In genomic region chr5:21813994-21814393, GRCm38 (mm10) we compare ENCODE assay signal across 10 mouse cellular contexts. TPM values are rescaled to one million over a fixed set of nuclear protein-coding genes. Genes with fewer than 3 reads are reported as not detected.
DNase-seq lines count a peak whose midpoint lies in the region; ATAC-seq and TF ChIP-seq lines count a peak whose summit lies in the region.
"Had no signal": no experiment of that assay in that cellular context is flagged by ENCODE, and none has a peak within 500 bp of the region (broad histone marks: within the 10 kb centered on the region; RNA-seq: fewer than 3 reads in every experiment).

No protein-coding gene starts in this region.

- no peak for TF ChIP-seq CTCF in thymus, adult 2 months (IDR thresholded peaks at IDR 0.05; ENCODE audit: borderline replicate concordance, control insufficient read depth, extremely low read depth, insufficient read depth, low read length, poor library complexity)
- peak; percentile 63 for TF ChIP-seq CTCF in brain, embryonic 14.5 days (IDR thresholded peaks at IDR 0.05; ENCODE audit: borderline replicate concordance, extremely low read depth, insufficient read depth, insufficient read length)

- 86% methylated on average over 1 of the region's 1 CpGs for WGBS in thymus, adult 2 months
- 52% methylated on average over 1 of the region's 1 CpGs for WGBS in hindbrain, embryonic 14.5 days

- H3K4me2 ChIP-seq in hindbrain, embryonic 14.5 days (replicated peaks): no peak overlapping the region
- H3K4me2 ChIP-seq: limb, embryonic 13.5 days had no signal

- no peak overlapping the region for H3K27ac ChIP-seq in thymus, adult 2 months (ENCODE audit: control insufficient read depth, insufficient read depth, low read length)
- no peak overlapping the region for H3K27ac ChIP-seq in hindbrain, embryonic 14.5 days
- H3K27ac ChIP-seq: limb, embryonic 13.5 days had no signal

- H3K4me1 ChIP-seq in thymus, adult 2 months (replicated peaks; ENCODE audit: control insufficient read depth, insufficient read depth, low read length): no peaks in the 10 kb centered on the region
- H3K4me1 ChIP-seq in hindbrain, embryonic 14.5 days (replicated peaks; ENCODE audit: control insufficient read depth, insufficient read depth, low read length): no peaks in the 10 kb centered on the region
- H3K4me1 ChIP-seq: limb, embryonic 13.5 days had no signal

- no peak for TF ChIP-seq POLR2A in thymus, adult 2 months (IDR thresholded peaks at IDR 0.05; ENCODE audit: control insufficient read depth, extremely low read depth, insufficient read depth, low read length, poor library complexity)
- no peak for TF ChIP-seq POLR2A in brain, embryonic 14.5 days (IDR thresholded peaks at IDR 0.05; ENCODE audit: borderline replicate concordance, extremely low read depth, insufficient read depth, insufficient read length, poor library complexity, severe bottlenecking)

- H3K36me3 ChIP-seq in thymus, adult 2 months (ENCODE audit: control insufficient read depth, insufficient read depth, low read length): no peaks in the 10 kb centered on the region
- H3K36me3 ChIP-seq in hindbrain, embryonic 14.5 days (replicated peaks; ENCODE audit: control insufficient read depth, insufficient read depth): no peaks in the 10 kb centered on the region
- H3K36me3 ChIP-seq: limb, embryonic 13.5 days had no signal

- no peak overlapping the region for H3K9ac ChIP-seq in hindbrain, embryonic 14.5 days
- H3K9ac ChIP-seq: limb, embryonic 13.5 days had no signal

- peak; percentile 51 for DNase-seq in heart, postnatal 4 days
- DNase-seq in heart, adult 8-10 months (ENCODE audit: low spot score): no peak
- peak; percentile 51 for DNase-seq in thymus, adult 2 months
- no peak for DNase-seq in thymus, adult 18-20 months
- DNase-seq in brain, embryonic 14.5 days (ENCODE audit: low read depth): peak; percentile 60
- DNase-seq in left cerebral cortex, postnatal 14 days (ENCODE audit: low spot score in 2 of 2): peak; percentile 49 to 54
- peak; percentile 66 for DNase-seq in right cerebral cortex, postnatal 4 days
- no peak for DNase-seq in hindbrain, embryonic 14.5 days (ENCODE audit: low spot score)

- no peaks in the 10 kb centered on the region for H3K27me3 ChIP-seq in thymus, adult 2 months (ENCODE audit: control insufficient read depth, insufficient read depth, low read length)
- no peaks in the 10 kb centered on the region for H3K27me3 ChIP-seq in hindbrain, embryonic 14.5 days (ENCODE audit: control insufficient read depth, insufficient read depth, low read length)
- H3K27me3 ChIP-seq: limb, embryonic 13.5 days had no signal

- intact Hi-C loops in left cerebral cortex, postnatal 14 days (cut with DNase I): no loop called here

- no peak overlapping the region for H3K4me3 ChIP-seq in thymus, adult 2 months (ENCODE audit: control insufficient read depth, insufficient read depth, low read length)
- no peak overlapping the region for H3K4me3 ChIP-seq in hindbrain, embryonic 14.5 days (replicated peaks; ENCODE audit: low read length)
- H3K4me3 ChIP-seq: limb, embryonic 13.5 days had no signal

- no peak for ATAC-seq in hindbrain, embryonic 14.5 days (ENCODE audit: low FRiP score)

- H3K9me3 ChIP-seq in hindbrain, embryonic 14.5 days (ENCODE audit: control insufficient read depth, low read length): no peaks in the 10 kb centered on the region

RNA-seq across cellular contexts. Expression of gene Psmc2, which starts 28.9 kb away (rescaled TPM):
- total RNA-seq in heart, postnatal 4 days (2021): 10 to 100 TPM; 94.1 to 96.3 TPM
- 100 to 1,000 TPM in 1 of 4 experiments, 10 to 100 TPM in 3; 87.6 to 100 (median 93.1) TPM for total RNA-seq in heart, adult 8-10 months (2022)
- polyA plus RNA-seq in thymus, adult 2 months (2012; rRNA removed): 25.3 and 27.2 TPM in 2 replicates
- 83.3 and 89.2 TPM in 2 replicates for polyA plus RNA-seq in brain, embryonic 14.5 days (2012; rRNA removed)
- total RNA-seq in left cerebral cortex, postnatal 14 days (2021): 100 to 1,000 TPM; 115 to 121 TPM
- polyA plus RNA-seq in hindbrain, embryonic 14.5 days (2014; fragmentation: Nextera tagmentation; extraction: Ambion mirVana): 180 and 182 TPM in 2 replicates

RNA-seq across cellular contexts. Expression of gene Dnajc2, which starts 28.9 kb away (rescaled TPM):
- 10 to 100 TPM; 25.9 to 27.6 TPM for total RNA-seq in heart, postnatal 4 days (2021)
- total RNA-seq in heart, adult 8-10 months (2022): 10 to 100 TPM; 19.5 to 23.9 (median 20.7) TPM
- polyA plus RNA-seq in thymus, adult 2 months (2012; rRNA removed): 17.0 and 27.0 TPM in 2 replicates
- polyA plus RNA-seq in brain, embryonic 14.5 days (2012; rRNA removed): 21.1 and 29.5 TPM in 2 replicates
- 10 to 100 TPM; 33.7 to 34.6 TPM for total RNA-seq in left cerebral cortex, postnatal 14 days (2021)
- 64.5 and 65.9 TPM in 2 replicates for polyA plus RNA-seq in hindbrain, embryonic 14.5 days (2014; fragmentation: Nextera tagmentation; extraction: Ambion mirVana)

RNA-seq across cellular contexts. Expression of gene Slc26a5, which starts 51.4 kb away (rescaled TPM):
- total RNA-seq in heart, postnatal 4 days (2021): not detected
- not detected for total RNA-seq in heart, adult 8-10 months (2022)
- polyA plus RNA-seq in thymus, adult 2 months (2012; rRNA removed): not detected in 2 replicates
- polyA plus RNA-seq in brain, embryonic 14.5 days (2012; rRNA removed): 0.10 TPM in 2 replicates
- under 1 TPM in 1 of 2 experiments, not detected in 1; 0.70 TPM for total RNA-seq in left cerebral cortex, postnatal 14 days (2021)
- 0.21 and 0.31 TPM in 2 replicates for polyA plus RNA-seq in hindbrain, embryonic 14.5 days (2014; fragmentation: Nextera tagmentation; extraction: Ambion mirVana)
- polyA plus RNA-seq: limb, embryonic 13.5 days; spleen, adult 2 months had no signal

Comparison
In these comparisons a context has a peak if more than half of its experiments do, and no peak if none do; other contexts are left out.
1. DNase-seq: peak in heart, postnatal 4 days (single experiment), thymus, adult 2 months (single experiment), brain, embryonic 14.5 days (single experiment), left cerebral cortex, postnatal 14 days (2 of 2) and right cerebral cortex, postnatal 4 days (single experiment); none in heart, adult 8-10 months (single experiment), thymus, adult 18-20 months (0 of 2) and hindbrain, embryonic 14.5 days (single experiment).